Mouse (Mus musculus): ENCODE data around the gene Cdc20b. TPM values are rescaled to one million over a fixed set of nuclear protein-coding genes. Genes with fewer than 3 reads are reported as not detected.

Cdc20b gene
- total RNA-seq, 2 experiments from 2014 or later, result not detected

DNA sequence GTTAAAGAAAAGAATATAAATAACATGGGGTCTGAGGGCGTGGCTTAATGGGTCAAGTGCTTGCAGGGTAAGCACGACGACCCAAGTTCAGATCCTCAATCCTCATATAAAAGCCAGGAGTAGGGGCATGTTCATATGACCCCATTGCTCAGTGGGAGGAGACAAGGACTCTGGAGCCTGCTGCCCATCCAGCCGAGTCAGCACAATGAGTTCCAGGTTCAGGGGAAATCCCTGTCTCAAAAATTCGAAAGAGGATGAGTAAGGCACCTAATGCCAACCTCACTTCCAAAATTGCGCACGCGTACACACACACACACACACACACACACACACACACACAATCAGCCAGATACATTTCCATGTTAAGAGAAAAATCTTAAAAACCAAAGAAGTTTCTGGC, 12.4 kb upstream of the Cdc20b start:
- intact Hi-C loops (cut with DNase I), result no loop called here
- DNase-seq (ENCODE audit: low spot score), result no peak

- no peak for DNase-seq (ENCODE audit: low spot score)
Measured at GRCm38 (mm10) chr13:113023274-113024143, 11.4 kb upstream of the Cdc20b start.

GRCm38 (mm10) chr13:113031351-113031750, 3.6 kb upstream of the Cdc20b start:
- intact Hi-C loops (cut with DNase I), result loop anchor here (5.0 kb wide), 1 partner anchor 44 kb away; the partner anchor contains the start of gene Ccno
- no peak for DNase-seq (ENCODE audit: low spot score)

More at GRCm38 (mm10) chr13:113023274-113024143, 11.4 kb upstream of the Cdc20b start:
- intact Hi-C loops (cut with DNase I), result no loop called here

GRCm38 (mm10) chr13:113031792-113032571, 2.9 kb upstream of the Cdc20b start:
- intact Hi-C loops (cut with DNase I), result loop anchor here (5.0 kb wide), 1 partner anchor 45 kb away; the partner anchor contains the start of gene Ccno
- DNase-seq (ENCODE audit: low spot score), result no peak

- no peak for DNase-seq (ENCODE audit: low spot score)
- intact Hi-C loops (cut with DNase I), result loop anchor here (5.0 kb wide), 1 partner anchor 46 kb away; the partner anchor contains the start of gene Ccno
Measured at GRCm38 (mm10) chr13:113032831-113033230, 2.1 kb upstream of the Cdc20b start.

DNA sequence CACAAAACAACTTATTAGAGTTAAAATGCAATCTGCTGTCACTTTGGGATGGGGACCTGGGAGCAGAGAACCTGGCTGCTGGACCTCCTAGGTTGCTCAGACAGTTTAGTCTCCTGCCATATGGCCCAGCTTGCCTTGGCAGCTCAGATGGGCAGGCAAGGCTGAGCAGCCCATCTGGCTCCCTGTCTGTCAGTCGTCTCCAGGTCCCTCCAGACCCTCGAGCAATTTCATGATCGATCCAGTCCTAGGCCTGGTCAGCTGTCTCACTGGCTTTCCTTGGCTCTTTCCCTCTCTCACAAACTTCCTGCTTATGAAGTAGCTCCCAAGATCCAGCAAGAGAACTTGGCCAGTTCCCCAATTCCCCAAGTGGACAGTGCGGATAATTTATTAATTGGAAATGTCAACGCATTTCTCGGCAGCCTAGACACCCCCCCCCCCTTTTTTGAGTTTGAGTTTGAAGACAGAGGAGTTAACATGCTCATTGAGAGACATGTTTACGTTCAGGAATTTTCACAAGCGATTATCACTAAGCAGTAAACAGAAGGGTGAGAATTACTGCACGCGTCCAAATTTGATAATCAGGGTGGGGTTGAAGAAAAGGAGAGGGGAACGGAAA, 532 bp upstream of the Cdc20b start:
- intact Hi-C loops (cut with DNase I), result loop anchor here (5.0 kb wide), 1 partner anchor 47 kb away; the partner anchor contains the start of gene Ccno
- no peak for DNase-seq (ENCODE audit: low spot score)

DNA sequence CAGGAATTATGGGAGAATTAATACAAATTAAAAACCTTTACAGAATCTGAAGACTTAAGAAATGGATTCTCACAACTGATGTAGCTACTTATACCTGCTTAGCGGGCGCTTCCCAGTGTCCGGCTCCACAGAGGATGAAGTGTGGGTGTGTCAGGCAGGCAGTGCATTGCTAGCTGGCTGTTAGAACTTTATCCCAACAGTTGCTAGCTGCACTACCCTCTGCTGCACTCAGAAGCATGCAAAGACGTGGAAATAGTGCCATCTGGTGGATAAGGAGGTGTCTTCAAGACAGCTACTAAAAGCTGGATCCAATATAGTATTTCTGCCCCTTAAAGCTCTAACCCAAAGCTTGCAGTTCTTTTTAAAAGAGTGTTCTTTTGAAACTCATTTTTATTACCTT, 941 bp downstream of the Cdc20b start:
- peak; percentile 25 for DNase-seq (ENCODE audit: low spot score)
- intact Hi-C loops (cut with DNase I), result loop anchor here (5.0 kb wide), 1 partner anchor 359 kb away; no protein-coding TSS in a partner anchor

DNA sequence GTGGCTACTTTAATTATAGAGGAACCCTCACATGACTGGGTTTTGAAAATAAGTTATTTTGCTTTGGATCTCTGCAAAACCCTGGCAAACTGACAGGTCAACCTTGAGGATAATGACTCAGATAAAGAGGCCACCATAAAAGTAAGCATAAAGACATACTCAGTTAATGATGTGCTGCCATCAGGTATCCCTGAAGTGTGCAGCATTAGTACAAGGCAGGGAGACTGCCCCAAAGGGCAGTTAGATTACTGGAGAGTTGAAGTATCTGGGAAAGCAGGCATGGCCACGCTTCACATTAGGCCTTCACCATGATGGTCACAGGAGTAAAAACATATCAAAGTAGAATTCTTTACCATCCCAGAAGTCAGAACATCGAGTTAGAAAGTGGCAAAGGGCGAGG, 10.0 kb downstream of the Cdc20b start:
- intact Hi-C loops (cut with DNase I), result loop anchor here (10.0 kb wide), 2 partner anchors 590 to 620 kb away; partner anchors contain the start of gene Hspb3
- no peak for DNase-seq (ENCODE audit: low spot score)

DNA sequence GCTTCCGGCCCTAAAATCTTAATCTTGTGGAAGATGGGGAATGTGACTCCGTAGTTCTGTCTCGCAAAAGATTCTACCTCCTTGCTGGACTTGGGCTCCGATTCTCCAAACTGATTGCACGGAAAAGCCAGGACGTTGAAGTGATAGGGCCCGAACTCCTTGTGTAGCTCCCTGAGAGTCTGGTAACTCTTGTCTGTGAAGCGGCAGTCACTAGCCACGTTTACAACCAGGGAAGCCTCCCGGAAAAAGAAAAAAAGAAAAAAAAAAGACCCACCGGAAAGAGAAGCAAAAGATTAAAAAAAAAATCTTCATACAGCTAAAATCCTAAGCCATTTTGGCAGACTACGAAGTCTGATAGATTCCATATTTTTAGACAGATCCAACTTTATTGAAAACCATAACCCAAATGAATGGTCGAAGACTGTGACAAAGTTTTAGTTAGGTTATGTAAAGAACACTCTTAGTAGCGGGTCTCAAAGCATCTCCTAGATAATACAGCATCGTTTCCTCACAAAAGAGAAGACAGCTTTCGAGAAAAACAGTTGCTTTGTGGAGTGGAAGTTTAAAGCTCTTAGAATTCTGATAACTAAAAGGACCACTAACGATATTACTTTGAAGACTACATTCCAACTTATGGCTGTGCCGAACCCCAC, 10.7 kb downstream of the Cdc20b start:
- intact Hi-C loops (cut with DNase I), result loop anchor here (1.0 to 10.0 kb wide), 3 partner anchors 220 to 619 kb away; partner anchors contain the start of gene Hspb3
- DNase-seq (ENCODE audit: low spot score), result no peak

DNA sequence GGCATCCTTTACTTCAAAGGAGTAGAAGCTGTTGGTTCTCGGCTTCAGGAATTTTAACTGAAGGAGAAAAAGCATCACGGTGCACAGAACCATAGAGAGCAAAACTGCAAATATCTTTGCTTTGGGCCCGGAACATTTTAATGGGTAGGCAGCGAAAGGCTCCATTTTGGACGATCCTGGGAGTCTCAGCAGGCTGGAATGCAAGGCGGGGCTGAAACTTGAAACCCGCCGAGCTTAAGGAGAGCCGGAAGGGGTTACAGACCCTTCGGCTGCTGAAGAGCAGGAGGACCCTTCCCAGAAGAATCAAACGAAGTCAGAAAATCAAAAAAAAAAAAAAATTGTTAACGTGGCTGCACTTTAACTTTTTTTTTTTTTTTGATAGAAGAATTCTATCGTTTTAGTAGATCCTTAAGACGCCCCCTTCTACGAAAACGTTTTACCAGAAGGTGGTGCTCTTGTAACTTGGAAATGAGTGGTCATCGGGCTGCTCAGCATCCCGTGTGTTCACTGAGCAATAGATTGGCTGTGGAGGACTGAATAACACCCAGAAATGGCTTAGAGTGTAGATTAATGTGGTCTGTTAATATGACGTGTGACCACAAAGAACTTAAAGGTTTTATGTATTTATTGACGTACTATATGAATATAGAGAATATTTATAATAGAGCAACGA, 11.4 kb downstream of the Cdc20b start, which contains the start of gene Gpx8:
Gpx8 (minus strand) TSS at position 200 of the 673 bp plus-strand sequence.
- intact Hi-C loops (cut with DNase I), result loop anchor here (1.0 to 10.0 kb wide), 3 partner anchors 219 to 618 kb away; partner anchors contain the start of gene Hspb3
- DNase-seq (ENCODE audit: low spot score), result peak; percentile 20

GRCm38 (mm10) chr13:113047018-113047417, 12.1 kb downstream of the Cdc20b start:
- intact Hi-C loops (cut with DNase I), result loop anchor here (10.0 kb wide), 2 partner anchors 588 to 618 kb away; partner anchors contain the start of gene Hspb3
- no peak for DNase-seq (ENCODE audit: low spot score)

DNA sequence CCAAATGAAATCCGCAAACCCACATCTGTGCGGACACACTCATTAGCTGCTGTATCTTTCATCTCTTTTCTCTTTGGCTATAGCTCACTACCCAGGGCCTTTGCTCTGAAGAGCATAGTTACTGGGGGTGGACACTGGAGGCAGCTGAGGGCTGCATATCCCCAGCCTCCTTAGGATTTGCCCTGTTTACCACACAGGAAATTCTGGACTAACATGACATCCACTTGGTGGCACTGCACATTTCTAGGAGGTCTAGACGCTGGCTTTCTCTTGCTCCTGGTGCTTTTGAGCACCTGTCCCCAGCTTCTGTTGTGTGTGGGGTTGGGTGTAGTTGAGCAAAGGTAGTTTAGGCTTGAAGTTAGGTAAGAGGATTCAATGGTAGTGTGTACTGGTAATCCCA, 12.7 kb downstream of the Cdc20b start:
- intact Hi-C loops (cut with DNase I), result loop anchor here (10.0 kb wide), 2 partner anchors 587 to 617 kb away; partner anchors contain the start of gene Hspb3
- no peak for DNase-seq (ENCODE audit: low spot score)

- no peak for DNase-seq (ENCODE audit: low spot score)
- intact Hi-C loops (cut with DNase I), result loop anchor here (10.0 kb wide), 1 partner anchor 81 kb away; no protein-coding TSS in a partner anchor
Measured at GRCm38 (mm10) chr13:113054230-113054629, 19.3 kb downstream of the Cdc20b start.

- DNase-seq (ENCODE audit: low spot score), result no peak
- intact Hi-C loops (cut with DNase I), result loop anchor here (10.0 kb wide), 1 partner anchor 79 kb away; no protein-coding TSS in a partner anchor
Measured at GRCm38 (mm10) chr13:113055826-113056225, 20.9 kb downstream of the Cdc20b start.

- intact Hi-C loops (cut with DNase I), result no loop called here
- no peak for DNase-seq (ENCODE audit: low spot score)
Measured at GRCm38 (mm10) chr13:113061746-113062145, 26.8 kb downstream of the Cdc20b start.

- no peak for DNase-seq (ENCODE audit: low spot score)
- intact Hi-C loops (cut with DNase I), result no loop called here
Measured at GRCm38 (mm10) chr13:113064542-113064941, 29.6 kb downstream of the Cdc20b start.

DNA sequence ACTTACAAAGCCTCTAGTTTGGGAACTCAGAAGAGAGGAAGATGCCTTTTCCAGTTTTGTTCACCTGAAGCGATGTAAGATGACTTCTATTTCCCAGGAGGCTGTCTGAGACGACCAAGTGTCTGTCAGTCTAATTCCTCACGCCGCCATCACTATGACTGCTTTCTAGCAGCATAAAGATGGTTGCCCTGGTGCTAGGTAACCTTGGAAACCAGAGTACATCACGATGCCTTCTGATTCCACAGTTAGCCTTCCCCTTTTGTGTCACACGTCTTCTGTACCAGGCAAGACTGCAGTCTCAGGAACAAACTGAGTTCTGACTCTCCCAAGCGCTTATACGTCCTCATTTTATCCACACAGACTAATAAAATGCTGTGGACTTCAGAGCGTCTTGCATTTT, 44.1 kb downstream of the Cdc20b start:
- DNase-seq (ENCODE audit: low spot score), result no peak
- intact Hi-C loops (cut with DNase I), result no loop called here

GRCm38 (mm10) chr13:113082101-113082500, 47.2 kb downstream of the Cdc20b start:
- DNase-seq (ENCODE audit: low spot score), result no peak
- intact Hi-C loops (cut with DNase I), result no loop called here
